Mouse (Mus musculus): Measurements from ENCODE around the gene Prkcb. TPM values are rescaled to one million over a fixed set of nuclear protein-coding genes. Genes with fewer than 3 reads are reported as not detected.

Gene Prkcb
- total RNA-seq, 2 experiments from 2014 or later: 18.3 to 33.6 TPM

- ATAC-seq (replicated peaks; ENCODE audit: low FRiP score, poor library complexity, severe bottlenecking): no peak
Measured at GRCm38 (mm10) chr7:122492936-122493335, 204.4 kb downstream of the Prkcb start.

DNA sequence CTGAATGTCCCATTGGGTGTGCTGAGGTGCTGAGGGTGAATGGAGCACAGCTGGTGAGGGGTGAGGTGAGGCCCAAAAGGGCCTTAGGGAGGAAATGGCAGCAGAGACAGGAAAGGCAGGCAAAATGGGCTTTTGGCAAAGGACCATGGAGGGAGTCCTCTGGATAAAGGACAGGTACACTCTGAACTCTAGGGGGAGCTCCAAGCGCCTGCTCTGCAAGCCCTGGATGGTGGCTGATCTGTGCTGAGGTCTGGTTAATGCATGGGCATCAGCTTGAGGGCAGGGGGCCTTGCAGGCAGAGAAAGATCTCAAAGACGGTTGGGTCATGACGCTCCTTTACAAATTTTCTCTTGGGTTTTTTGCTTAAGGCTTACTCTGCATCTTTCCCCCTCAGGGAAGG lies 205.5 kb downstream of the Prkcb start:
- no peak for ATAC-seq (replicated peaks; ENCODE audit: low FRiP score, poor library complexity, severe bottlenecking)

- no peak for ATAC-seq (replicated peaks; ENCODE audit: low FRiP score, poor library complexity, severe bottlenecking)
Measured at GRCm38 (mm10) chr7:122497516-122497915, 209.0 kb downstream of the Prkcb start.

- ATAC-seq (replicated peaks; ENCODE audit: low FRiP score, poor library complexity, severe bottlenecking): no peak
Measured at GRCm38 (mm10) chr7:122498461-122498860, 209.9 kb downstream of the Prkcb start.

DNA sequence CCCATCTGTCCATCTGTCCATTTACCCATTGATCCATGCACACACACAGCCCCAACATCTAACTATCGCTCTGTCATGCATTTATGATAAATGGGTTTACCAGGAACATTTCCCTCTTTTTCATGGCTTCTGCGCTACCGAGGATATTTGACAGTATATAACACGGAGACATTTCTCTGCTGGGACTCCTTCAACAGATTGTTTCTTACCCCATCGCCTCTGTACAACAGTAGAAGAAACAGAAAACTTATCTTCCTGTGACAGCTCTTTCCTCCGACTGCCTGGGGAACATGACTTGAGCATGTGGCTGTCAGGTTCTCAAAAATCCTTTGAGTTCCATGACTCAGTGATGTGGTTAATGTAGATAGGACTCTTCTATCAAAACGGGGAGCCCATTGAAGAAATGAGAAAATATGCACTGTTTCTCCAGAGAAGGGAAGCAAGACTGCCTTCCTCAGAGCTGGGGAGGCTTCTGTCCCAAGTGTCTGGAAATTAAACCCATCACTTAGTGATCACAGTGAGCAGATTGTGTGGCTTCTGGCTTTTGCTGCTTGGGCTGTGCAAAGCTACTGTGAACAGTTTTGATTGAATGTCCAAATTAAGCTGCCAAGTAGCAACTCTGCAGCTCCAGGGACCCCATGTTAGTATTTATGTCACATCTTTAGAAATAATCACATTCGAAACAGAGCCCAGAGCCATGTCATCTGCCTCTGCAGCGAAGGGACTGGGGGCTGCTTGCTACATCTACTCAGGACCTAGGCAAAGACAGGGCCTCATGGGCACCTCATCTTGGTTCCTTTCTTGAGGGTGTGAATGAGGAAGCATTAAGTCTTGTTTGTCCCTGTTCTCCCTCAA lies 211.4 kb downstream of the Prkcb start:
- no peak for ATAC-seq (replicated peaks; ENCODE audit: low FRiP score, poor library complexity, severe bottlenecking)

- no peak for ATAC-seq (replicated peaks; ENCODE audit: low FRiP score, poor library complexity, severe bottlenecking)
Measured at GRCm38 (mm10) chr7:122506467-122506866, 217.9 kb downstream of the Prkcb start.

- ATAC-seq (replicated peaks; ENCODE audit: low FRiP score, poor library complexity, severe bottlenecking): no peak
Measured at GRCm38 (mm10) chr7:122509903-122510302, 221.4 kb downstream of the Prkcb start.

- ATAC-seq (replicated peaks; ENCODE audit: low FRiP score, poor library complexity, severe bottlenecking): no peak
Measured at GRCm38 (mm10) chr7:122512430-122512966, 223.9 kb downstream of the Prkcb start.

GRCm38 (mm10) chr7:122520850-122521638 lies 232.5 kb downstream of the Prkcb start:
- no peak for ATAC-seq (replicated peaks; ENCODE audit: low FRiP score, poor library complexity, severe bottlenecking)

DNA sequence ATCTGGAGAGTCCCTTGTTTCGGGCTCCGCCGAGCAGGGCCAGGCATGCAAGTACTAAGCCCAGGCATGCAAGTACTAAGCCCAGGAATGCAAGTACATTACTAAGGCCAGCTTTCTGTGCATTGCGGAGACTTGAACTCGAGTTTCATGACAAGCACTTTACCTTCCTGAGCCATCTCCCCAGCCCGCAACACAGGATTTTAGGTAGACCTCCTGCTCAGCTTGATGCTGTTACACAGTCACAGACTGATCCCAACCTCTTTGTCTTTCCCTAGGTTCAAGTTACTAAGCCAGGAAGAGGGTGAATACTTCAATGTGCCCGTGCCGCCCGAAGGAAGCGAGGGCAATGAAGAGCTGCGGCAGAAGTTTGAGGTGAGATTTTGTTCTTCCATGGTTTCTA lies 239.7 kb downstream of the Prkcb start:
- no peak for ATAC-seq (replicated peaks; ENCODE audit: low FRiP score, poor library complexity, severe bottlenecking)

- ATAC-seq (replicated peaks; ENCODE audit: low FRiP score, poor library complexity, severe bottlenecking): no peak
Measured at GRCm38 (mm10) chr7:122528646-122529045, 240.1 kb downstream of the Prkcb start.

GRCm38 (mm10) chr7:122533566-122534360 lies 245.2 kb downstream of the Prkcb start:
- ATAC-seq (replicated peaks; ENCODE audit: low FRiP score, poor library complexity, severe bottlenecking): no peak

DNA sequence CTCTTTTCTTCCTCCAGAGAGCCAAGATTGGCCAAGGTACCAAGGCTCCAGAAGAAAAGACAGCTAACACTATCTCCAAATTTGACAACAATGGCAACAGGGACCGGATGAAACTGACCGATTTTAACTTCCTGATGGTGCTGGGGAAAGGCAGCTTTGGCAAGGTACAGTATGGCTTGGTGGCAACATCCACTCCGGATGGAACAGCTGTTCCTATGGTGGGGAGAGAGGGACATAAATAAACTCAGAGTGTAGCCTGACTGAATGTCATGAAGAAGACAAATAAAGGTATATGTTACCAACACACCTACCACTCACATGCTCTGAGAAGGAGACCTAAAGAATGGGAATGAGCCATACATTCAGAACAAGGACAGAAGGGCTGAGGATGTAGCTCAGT lies 256.1 kb downstream of the Prkcb start:
- ATAC-seq (replicated peaks; ENCODE audit: low FRiP score, poor library complexity, severe bottlenecking): no peak

- ATAC-seq (replicated peaks; ENCODE audit: low FRiP score, poor library complexity, severe bottlenecking): no peak
Measured at GRCm38 (mm10) chr7:122556575-122557140, 268.1 kb downstream of the Prkcb start.

GRCm38 (mm10) chr7:122558085-122558811 lies 269.7 kb downstream of the Prkcb start:
- no peak for ATAC-seq (replicated peaks; ENCODE audit: low FRiP score, poor library complexity, severe bottlenecking)

GRCm38 (mm10) chr7:122558912-122559311 lies 270.4 kb downstream of the Prkcb start:
- ATAC-seq (replicated peaks; ENCODE audit: low FRiP score, poor library complexity, severe bottlenecking): no peak

DNA sequence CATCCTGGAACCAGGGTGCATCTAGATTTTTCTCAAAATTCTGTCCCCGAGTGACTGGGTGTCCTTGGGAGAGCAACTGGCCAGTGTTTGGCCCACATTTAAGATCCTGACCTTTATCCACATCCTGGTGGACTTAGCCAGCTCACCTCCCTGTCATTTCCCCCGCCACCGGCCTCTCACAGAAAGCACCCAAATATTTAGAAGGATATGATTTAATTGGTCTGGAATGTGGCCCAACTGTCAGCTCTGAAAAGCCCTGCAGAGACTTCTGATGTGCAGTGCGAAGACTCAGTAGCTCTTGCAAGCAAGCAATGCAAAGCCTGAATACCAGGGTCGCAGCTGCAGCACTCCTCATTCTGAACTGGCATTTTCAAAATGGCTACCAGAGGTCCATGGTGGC lies 274.0 kb downstream of the Prkcb start:
- no peak for ATAC-seq (replicated peaks; ENCODE audit: low FRiP score, poor library complexity, severe bottlenecking)

- no peak for ATAC-seq (replicated peaks; ENCODE audit: low FRiP score, poor library complexity, severe bottlenecking)
Measured at GRCm38 (mm10) chr7:122565371-122565770, 276.8 kb downstream of the Prkcb start.

DNA sequence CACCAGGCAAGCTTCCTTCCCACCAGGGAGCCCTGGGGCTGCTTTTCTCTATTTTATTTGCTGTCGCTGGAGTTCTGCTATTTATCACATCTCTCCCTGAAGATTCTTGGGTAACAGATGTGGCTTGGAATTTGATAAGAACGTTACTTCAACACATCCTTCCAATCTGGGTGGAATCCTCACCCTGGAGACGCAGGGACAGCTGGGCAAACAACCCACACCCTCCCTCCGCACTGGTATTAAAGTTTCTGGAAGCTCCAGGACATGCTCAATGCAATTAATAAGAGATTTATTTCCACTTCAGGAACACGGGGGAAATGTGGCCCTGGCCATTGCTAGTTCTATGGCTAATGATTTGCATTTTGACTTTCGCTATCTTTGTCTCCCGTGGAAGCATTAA lies 277.5 kb downstream of the Prkcb start:
- ATAC-seq (replicated peaks; ENCODE audit: low FRiP score, poor library complexity, severe bottlenecking): no peak

Data from erythroblast, adult 5-6 weeks (primary cell).